Mouse (Mus musculus): ENCODE measurements around the gene Gldn. TPM values are rescaled to one million over a fixed set of nuclear protein-coding genes. Genes with fewer than 3 reads are reported as not detected.

Gldn gene
- polyA plus RNA-seq (2014; fragmentation: Nextera tagmentation; extraction: Ambion mirVana): 3.4 and 6.0 TPM in 2 replicates

DNA sequence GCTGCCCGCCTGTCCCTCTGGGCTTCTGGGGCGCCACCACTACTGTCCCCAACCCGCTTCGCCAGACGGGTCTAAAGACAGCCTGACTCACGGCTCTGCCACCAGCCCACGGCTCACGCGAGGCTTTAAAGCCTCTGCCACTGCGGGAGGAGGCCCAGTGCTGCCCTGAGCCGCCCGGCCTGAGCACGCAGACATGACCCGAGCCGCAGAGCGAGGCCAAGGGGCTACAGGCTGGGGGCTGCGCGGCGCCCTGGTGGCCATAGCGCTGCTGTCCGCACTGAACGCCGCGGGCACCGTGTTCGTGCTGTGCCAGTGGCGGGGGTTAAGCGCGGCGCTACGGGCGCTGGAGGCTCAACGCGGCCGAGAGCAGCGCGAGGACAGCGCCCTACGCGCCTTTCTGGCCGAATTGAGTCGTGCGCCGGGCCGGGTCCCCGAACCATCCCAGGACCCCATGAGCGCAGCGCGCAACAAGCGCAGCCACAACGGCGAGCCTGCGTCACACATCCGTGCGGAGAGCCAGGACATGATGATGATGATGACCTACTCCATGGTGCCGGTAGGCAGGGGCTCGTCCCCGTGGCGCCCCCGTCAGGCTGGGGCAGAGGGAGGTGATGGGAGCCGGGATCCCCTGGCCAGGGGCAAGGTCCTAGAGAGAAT lies at the start of gene Gldn:
Gene Gldn, plus strand, starts transcription at position 156 of the 657 bp plus-strand sequence.
- no peaks in the 10 kb centered on the region for H3K36me3 ChIP-seq (ENCODE audit: control insufficient read depth, insufficient read depth, low read length)
- H3K4me2 ChIP-seq (replicated peaks; ENCODE audit: low read depth, low read length): peak within 1 kb of the TSS; percentile 94
- H3K4me3 ChIP-seq (ENCODE audit: low read length): peak within 1 kb of the TSS; percentile 42
- H3K27me3 ChIP-seq (ENCODE audit: control insufficient read depth, insufficient read depth, low read length): peaks cover 7% of the 10 kb centered on the region; the same call in 1 of the 2 replicates
- ATAC-seq (ENCODE audit: low FRiP score, low TSS enrichment): peak; percentile 79
- H3K9me3 ChIP-seq (ENCODE audit: control insufficient read depth, low read length): no peaks in the 10 kb centered on the region
- peak within 1 kb of the TSS; percentile 58 for H3K9ac ChIP-seq (ENCODE audit: low read depth, low read length)
- peaks cover 12% of the 10 kb centered on the region; the same call in 1 of the 2 replicates for H3K4me1 ChIP-seq (ENCODE audit: control insufficient read depth, insufficient read depth, low read length)
- 2% methylated on average over 61 of the region's 61 CpGs for WGBS
- peak within 1 kb of the TSS; percentile 52 for H3K27ac ChIP-seq (ENCODE audit: low read depth, low read length)

DNA sequence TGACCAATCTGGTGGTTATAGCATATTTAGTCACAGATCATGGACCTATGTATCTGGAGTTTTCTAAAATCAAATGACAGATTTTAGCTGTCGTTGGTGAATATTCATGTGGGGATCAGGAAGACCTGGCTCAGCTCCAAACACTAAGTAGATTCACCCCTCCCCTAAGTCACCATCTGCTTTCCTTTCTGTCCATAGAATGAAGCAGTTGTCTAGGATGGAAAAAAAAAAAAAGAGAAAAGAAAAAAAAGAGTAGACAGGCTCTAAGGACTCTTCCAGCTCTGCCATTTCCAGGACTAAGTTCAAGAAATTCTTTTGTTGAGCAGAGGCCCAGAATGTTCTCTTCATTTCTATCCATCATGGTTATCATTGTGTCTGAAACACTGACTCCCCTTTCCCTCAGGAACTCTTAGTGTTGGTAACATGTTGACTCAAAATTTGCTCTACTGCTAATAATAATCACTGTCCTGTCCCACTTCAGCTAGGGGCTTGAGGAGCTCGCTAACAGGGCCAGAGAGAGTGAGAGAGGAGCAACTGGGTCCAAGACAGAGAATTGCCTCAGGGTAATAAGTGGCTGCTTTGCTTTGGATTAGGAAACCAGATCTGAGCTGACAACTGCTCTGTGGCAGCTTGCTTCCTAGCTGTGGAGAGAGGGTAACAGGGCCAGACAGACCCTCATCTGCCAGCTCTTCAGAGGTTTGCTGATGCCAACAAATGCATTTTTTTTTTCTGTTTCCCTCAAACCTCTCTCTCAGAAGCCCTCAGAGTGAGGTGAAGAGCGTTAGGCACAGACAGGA lies 41.2 kb upstream of the Gldn start:
- H3K27me3 ChIP-seq (ENCODE audit: control insufficient read depth, insufficient read depth, low read length): no peaks in the 10 kb centered on the region
- no peaks in the 10 kb centered on the region for H3K4me1 ChIP-seq (ENCODE audit: control insufficient read depth, insufficient read depth, low read length)
- WGBS: 74% methylated on average over 3 of the region's 3 CpGs
- no peaks in the 10 kb centered on the region for H3K36me3 ChIP-seq (ENCODE audit: control insufficient read depth, insufficient read depth, low read length)
- H3K9me3 ChIP-seq (ENCODE audit: control insufficient read depth, low read length): no peaks in the 10 kb centered on the region
- H3K4me2 ChIP-seq (replicated peaks; ENCODE audit: low read depth, low read length): no peak overlapping the region
- no peak overlapping the region for H3K9ac ChIP-seq (ENCODE audit: low read depth, low read length)
- no peak overlapping the region for H3K4me3 ChIP-seq (ENCODE audit: low read length)
- H3K27ac ChIP-seq (ENCODE audit: low read depth, low read length): no peak overlapping the region
- no peak for ATAC-seq (ENCODE audit: low FRiP score, low TSS enrichment)

- no peak for ATAC-seq (ENCODE audit: low FRiP score, low TSS enrichment)
- no peaks in the 10 kb centered on the region for H3K9me3 ChIP-seq (ENCODE audit: control insufficient read depth, low read length)
- H3K4me2 ChIP-seq (replicated peaks; ENCODE audit: low read depth, low read length): no peak overlapping the region
- no peaks in the 10 kb centered on the region for H3K27me3 ChIP-seq (ENCODE audit: control insufficient read depth, insufficient read depth, low read length)
- H3K4me1 ChIP-seq (ENCODE audit: control insufficient read depth, insufficient read depth, low read length): no peaks in the 10 kb centered on the region
- H3K9ac ChIP-seq (ENCODE audit: low read depth, low read length): no peak overlapping the region
- H3K27ac ChIP-seq (ENCODE audit: low read depth, low read length): no peak overlapping the region
- H3K36me3 ChIP-seq (ENCODE audit: control insufficient read depth, insufficient read depth, low read length): no peaks in the 10 kb centered on the region
- 76% methylated on average over 4 of the region's 4 CpGs for WGBS
- no peak overlapping the region for H3K4me3 ChIP-seq (ENCODE audit: low read length)
These were observed 21.5 kb upstream of the Gldn start for GRCm38 (mm10) chr9:54264754-54265153.

- H3K4me3 ChIP-seq (ENCODE audit: low read length): no peak within 1 kb of the TSS
- no peaks in the 10 kb centered on the region for H3K4me1 ChIP-seq (ENCODE audit: control insufficient read depth, insufficient read depth, low read length)
- ATAC-seq (ENCODE audit: low FRiP score, low TSS enrichment): no peak
- no peak within 1 kb of the TSS for H3K27ac ChIP-seq (ENCODE audit: low read depth, low read length)
- no peak within 1 kb of the TSS for H3K9ac ChIP-seq (ENCODE audit: low read depth, low read length)
- no peak within 1 kb of the TSS for H3K4me2 ChIP-seq (replicated peaks; ENCODE audit: low read depth, low read length)
- H3K36me3 ChIP-seq (ENCODE audit: control insufficient read depth, insufficient read depth, low read length): no peaks in the 10 kb centered on the region
- no peaks in the 10 kb centered on the region for H3K27me3 ChIP-seq (ENCODE audit: control insufficient read depth, insufficient read depth, low read length)
- H3K9me3 ChIP-seq (ENCODE audit: control insufficient read depth, low read length): no peaks in the 10 kb centered on the region
- 91% methylated on average over 7 of the region's 7 CpGs for WGBS
These were observed 18.3 kb upstream of the Gldn start, which contains the start of gene Cyp19a1 for GRCm38 (mm10) chr9:54268010-54268409. TSS of gene Cyp19a1 (minus strand) at chr9:54268110.

GRCm38 (mm10) chr9:54269987-54270386 lies 16.3 kb upstream of the Gldn start:
- no peak for ATAC-seq (ENCODE audit: low FRiP score, low TSS enrichment)
- 75% methylated on average over 6 of the region's 6 CpGs for WGBS
- Histone ChIP-seq H3K27me3 (ENCODE audit: control insufficient read depth, insufficient read depth, low read length) (no peaks in the 10 kb centered on the region), H3K4me3 (ENCODE audit: low read length) (no peak overlapping the region), H3K4me2 (replicated peaks; ENCODE audit: low read depth, low read length) (no peak overlapping the region), H3K36me3 (ENCODE audit: control insufficient read depth, insufficient read depth, low read length) (no peaks in the 10 kb centered on the region), H3K4me1 (ENCODE audit: control insufficient read depth, insufficient read depth, low read length) (no peaks in the 10 kb centered on the region), H3K27ac (ENCODE audit: low read depth, low read length) (no peak overlapping the region), H3K9ac (ENCODE audit: low read depth, low read length) (no peak overlapping the region), H3K9me3 (ENCODE audit: control insufficient read depth, low read length) (no peaks in the 10 kb centered on the region)

GRCm38 (mm10) chr9:54270889-54271288 lies 15.4 kb upstream of the Gldn start:
- H3K9ac ChIP-seq (ENCODE audit: low read depth, low read length): no peak overlapping the region
- no peak overlapping the region for H3K4me2 ChIP-seq (replicated peaks; ENCODE audit: low read depth, low read length)
- no peaks in the 10 kb centered on the region for H3K36me3 ChIP-seq (ENCODE audit: control insufficient read depth, insufficient read depth, low read length)
- 42% methylated on average over 5 of the region's 5 CpGs for WGBS
- H3K4me1 ChIP-seq (ENCODE audit: control insufficient read depth, insufficient read depth, low read length): no peaks in the 10 kb centered on the region
- no peak for ATAC-seq (ENCODE audit: low FRiP score, low TSS enrichment)
- no peaks in the 10 kb centered on the region for H3K27me3 ChIP-seq (ENCODE audit: control insufficient read depth, insufficient read depth, low read length)
- H3K9me3 ChIP-seq (ENCODE audit: control insufficient read depth, low read length): no peaks in the 10 kb centered on the region
- H3K4me3 ChIP-seq (ENCODE audit: low read length): no peak overlapping the region
- H3K27ac ChIP-seq (ENCODE audit: low read depth, low read length): no peak overlapping the region

- H3K36me3 ChIP-seq (ENCODE audit: control insufficient read depth, insufficient read depth, low read length): no peaks in the 10 kb centered on the region
- no peaks in the 10 kb centered on the region for H3K9me3 ChIP-seq (ENCODE audit: control insufficient read depth, low read length)
- no peak for ATAC-seq (ENCODE audit: low FRiP score, low TSS enrichment)
- no peaks in the 10 kb centered on the region for H3K4me1 ChIP-seq (ENCODE audit: control insufficient read depth, insufficient read depth, low read length)
- no peak overlapping the region for H3K27ac ChIP-seq (ENCODE audit: low read depth, low read length)
- no peak overlapping the region for H3K4me3 ChIP-seq (ENCODE audit: low read length)
- 88% methylated on average over 4 of the region's 4 CpGs for WGBS
- no peaks in the 10 kb centered on the region for H3K27me3 ChIP-seq (ENCODE audit: control insufficient read depth, insufficient read depth, low read length)
- H3K4me2 ChIP-seq (replicated peaks; ENCODE audit: low read depth, low read length): no peak overlapping the region
- H3K9ac ChIP-seq (ENCODE audit: low read depth, low read length): no peak overlapping the region
These were observed 11.0 kb upstream of the Gldn start for GRCm38 (mm10) chr9:54275283-54275682.

DNA sequence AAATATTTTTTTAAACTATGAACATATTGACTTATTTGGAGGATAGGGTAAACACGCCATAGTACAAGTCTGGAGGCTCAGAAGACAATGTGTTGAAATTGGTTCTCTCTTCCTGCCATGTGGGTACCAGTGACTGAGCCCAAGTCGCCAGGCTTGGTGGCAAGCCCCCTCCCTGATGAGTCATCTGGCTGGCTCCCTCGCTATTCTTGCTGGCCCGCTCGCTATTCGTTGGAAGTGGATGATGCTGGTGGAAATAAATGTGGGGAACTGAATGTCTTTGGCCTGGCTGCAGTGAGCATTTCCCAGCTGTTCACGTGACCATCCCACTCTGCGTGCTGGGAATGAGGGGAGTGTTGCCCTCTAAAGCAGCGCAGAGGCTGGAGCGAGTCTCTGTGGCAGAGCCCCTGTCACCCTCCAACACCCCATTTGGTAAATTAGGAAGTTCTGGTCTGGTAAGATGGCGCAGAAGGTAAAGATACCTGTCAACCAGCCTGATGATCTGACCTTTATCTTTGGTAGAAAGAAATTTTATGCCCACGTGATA lies 7.2 kb upstream of the Gldn start:
- Histone ChIP-seq H3K4me3 (ENCODE audit: low read length) (no peak overlapping the region), H3K9me3 (ENCODE audit: control insufficient read depth, low read length) (no peaks in the 10 kb centered on the region), H3K27me3 (ENCODE audit: control insufficient read depth, insufficient read depth, low read length) (no peaks in the 10 kb centered on the region), H3K9ac (ENCODE audit: low read depth, low read length) (no peak overlapping the region), H3K36me3 (ENCODE audit: control insufficient read depth, insufficient read depth, low read length) (no peaks in the 10 kb centered on the region), H3K4me1 (ENCODE audit: control insufficient read depth, insufficient read depth, low read length) (no peaks in the 10 kb centered on the region), H3K4me2 (replicated peaks; ENCODE audit: low read depth, low read length) (no peak overlapping the region), H3K27ac (ENCODE audit: low read depth, low read length) (no peak overlapping the region)
- WGBS: 89% methylated on average over 12 of the region's 12 CpGs
- ATAC-seq (ENCODE audit: low FRiP score, low TSS enrichment): no peak

- H3K9ac ChIP-seq (ENCODE audit: low read depth, low read length): no peak overlapping the region
- H3K27ac ChIP-seq (ENCODE audit: low read depth, low read length): peak overlapping the region; percentile 51; the same call in 1 of the 2 replicates
- H3K4me3 ChIP-seq (ENCODE audit: low read length): no peak overlapping the region
- WGBS: 23% methylated on average over 5 of the region's 5 CpGs
- H3K36me3 ChIP-seq (ENCODE audit: control insufficient read depth, insufficient read depth, low read length): no peaks in the 10 kb centered on the region
- H3K4me1 ChIP-seq (ENCODE audit: control insufficient read depth, insufficient read depth, low read length): peaks cover 12% of the 10 kb centered on the region; the same call in 1 of the 2 replicates
- peaks cover 7% of the 10 kb centered on the region; the same call in 1 of the 2 replicates for H3K27me3 ChIP-seq (ENCODE audit: control insufficient read depth, insufficient read depth, low read length)
- peak; percentile 54; the same call in 1 of the 2 replicates for ATAC-seq (ENCODE audit: low FRiP score, low TSS enrichment)
- H3K4me2 ChIP-seq (replicated peaks; ENCODE audit: low read depth, low read length): no peak overlapping the region
- H3K9me3 ChIP-seq (ENCODE audit: control insufficient read depth, low read length): no peaks in the 10 kb centered on the region
These were observed 1.5 kb downstream of the Gldn start for GRCm38 (mm10) chr9:54287804-54288203.

Data from kidney, embryonic 14.5 days (tissue).